Mouse (Mus musculus): ENCODE results near the gene Baz2b.
"Not testable (repeated sequence)": the region's sequence is repeated elsewhere in the genome, so short reads cannot be mapped to it uniquely, and the experiment has no call there.

The Baz2b gene

DNA sequence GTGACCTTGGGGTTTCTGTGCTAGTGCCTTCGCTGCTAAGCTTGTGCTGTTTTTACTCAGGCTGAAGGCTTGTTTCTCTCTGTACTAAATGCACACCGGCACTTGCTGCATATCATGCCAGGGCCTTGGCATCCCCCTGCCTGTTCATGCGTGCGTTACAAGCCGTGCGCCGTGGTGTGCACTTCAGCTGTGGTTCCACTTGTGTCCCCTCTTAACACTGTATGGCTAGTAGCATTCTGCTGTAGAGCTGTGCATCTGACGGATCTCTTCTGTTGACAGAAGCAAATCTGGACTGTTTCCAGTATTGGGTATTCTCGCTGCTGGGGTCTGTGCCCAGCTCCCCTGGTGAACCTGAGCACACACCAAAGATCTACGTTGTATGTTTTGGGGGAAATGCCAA is 356.1 kb downstream of the Baz2b start:
- no peak for DNase-seq (ENCODE audit: low read depth)

DNA sequence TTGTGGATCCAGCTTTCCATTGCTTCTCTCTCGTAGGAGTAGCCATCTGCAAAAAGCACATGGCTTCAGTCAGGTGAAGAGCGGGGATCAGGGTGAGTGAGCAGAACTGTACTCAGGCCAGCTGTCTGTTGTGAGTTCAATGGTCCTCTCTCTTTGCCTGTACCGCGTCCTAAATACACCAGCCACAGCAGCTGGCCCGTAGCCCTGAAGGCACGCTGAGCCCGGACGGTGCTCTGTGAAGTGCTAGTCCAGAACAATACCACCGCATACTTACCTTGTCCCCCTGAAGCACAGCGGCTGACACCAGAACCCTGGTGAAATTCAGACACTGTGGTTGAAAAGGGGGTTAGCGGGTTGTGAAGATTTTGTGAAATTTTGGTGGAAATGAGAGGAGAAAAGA is 356.7 kb downstream of the Baz2b start:
- DNase-seq (ENCODE audit: low read depth), result no peak

- not testable (repeated sequence) for DNase-seq (ENCODE audit: low read depth)
Measured at GRCm38 (mm10) chr2:59851885-59852284, 357.8 kb downstream of the Baz2b start.

Measured in naive thymus-derived CD4-positive, alpha-beta T cell, adult 2 months (primary cell).